ENCODE assay signal across 23 mouse cellular contexts in the genomic region with DNA sequence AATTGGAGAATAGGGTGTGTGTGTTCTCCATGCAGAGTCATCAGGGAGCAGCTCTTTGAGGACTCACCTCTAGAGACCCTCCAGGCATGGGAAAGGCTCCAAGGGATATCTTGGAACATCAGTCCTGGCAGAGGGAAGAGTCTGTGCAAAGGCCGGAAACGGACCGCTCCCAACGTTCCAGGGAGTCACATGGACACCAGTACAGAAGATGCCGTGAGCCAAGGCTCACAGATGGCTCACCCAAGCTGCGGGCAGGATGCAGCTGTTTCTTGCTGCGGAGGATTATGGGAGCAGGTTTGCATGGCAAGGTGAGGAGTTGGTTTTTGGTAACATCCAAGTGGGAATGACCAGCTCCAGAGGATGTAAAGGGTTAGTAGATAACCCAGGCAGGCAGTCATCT. TPM values are rescaled to one million over a fixed set of nuclear protein-coding genes. Genes with fewer than 3 reads are reported as not detected.
"Had no signal": no experiment of that assay in that cellular context is flagged by ENCODE, and none has a peak within 500 bp of the region (broad histone marks: within the 10 kb centered on the region; RNA-seq: fewer than 3 reads in every experiment).

No protein-coding gene starts in this region.

- H3K27ac ChIP-seq: liver, embryonic 12.5 days; lung, embryonic 15.5 days; midbrain, embryonic 12.5 days; neural tube, embryonic 13.5 days; stomach, embryonic 15.5 days had no signal

- H3K27me3 ChIP-seq: limb, embryonic 15.5 days; stomach, embryonic 15.5 days had no signal

- H3K9me3 ChIP-seq: limb, embryonic 15.5 days; liver, embryonic 12.5 days; lung, embryonic 15.5 days; midbrain, embryonic 12.5 days; neural tube, embryonic 13.5 days; stomach, embryonic 15.5 days had no signal

- H3K4me3 ChIP-seq: limb, embryonic 15.5 days; liver, embryonic 12.5 days; lung, embryonic 15.5 days; midbrain, embryonic 12.5 days; neural tube, embryonic 13.5 days; stomach, embryonic 15.5 days had no signal

- H3K36me3 ChIP-seq: limb, embryonic 15.5 days; liver, embryonic 12.5 days; lung, embryonic 15.5 days; midbrain, embryonic 12.5 days; neural tube, embryonic 13.5 days; stomach, embryonic 15.5 days had no signal

- ATAC-seq: liver, embryonic 12.5 days; midbrain, embryonic 16.5 days had no signal

- DNase-seq: kidney, adult 11 months; kidney, adult 9 months; kidney, postnatal 14 days; left cerebral cortex, postnatal 4 days; retina, postnatal 1 day; right cerebral cortex, postnatal 4 days; thymus, postnatal 4 days had no signal

- H3K4me2 ChIP-seq: limb, embryonic 15.5 days; liver, embryonic 12.5 days; lung, embryonic 15.5 days; midbrain, embryonic 12.5 days; neural tube, embryonic 13.5 days; stomach, embryonic 15.5 days had no signal

- H3K9ac ChIP-seq: limb, embryonic 15.5 days; liver, embryonic 12.5 days; lung, embryonic 15.5 days; midbrain, embryonic 12.5 days; neural tube, embryonic 13.5 days; stomach, embryonic 15.5 days had no signal

RNA-seq across cellular contexts. Expression of a gene that starts 3.9 kb away (rescaled TPM):
- total RNA-seq: layer of hippocampus, adult 8-10 months; layer of hippocampus, postnatal 14 days; left cerebral cortex, adult 18-20 months; left cerebral cortex, postnatal 10 days; left cerebral cortex, postnatal 4 days; megakaryocyte-erythroid progenitor cell, adult 5-6 weeks had no signal
- polyA plus RNA-seq: large intestine, adult 2 months; limb, embryonic 15.5 days; liver, embryonic 12.5 days; liver, embryonic 16.5 days; lung, embryonic 15.5 days; midbrain, embryonic 12.5 days; midbrain, embryonic 16.5 days; neural tube, embryonic 13.5 days; spleen, adult 2 months; stomach, embryonic 15.5 days; testis, adult 2 months had no signal

RNA-seq across cellular contexts. Expression of a gene that starts 6.5 kb away (rescaled TPM):
- total RNA-seq: megakaryocyte-erythroid progenitor cell, adult 5-6 weeks had no signal
